Mouse (Mus musculus) forebrain, embryonic 16.5 days (tissue): Measurements from ENCODE around the gene Ube4b. TPM values are rescaled to one million over a fixed set of nuclear protein-coding genes. Genes with fewer than 3 reads are reported as not detected.

Experiments
- ATAC-seq: fragments of 200-750 bp; cut with Nextera tagmentation; 2 replicates; pipeline ENCODE4 v1.8.0; 2017; ENCODE audit warnings: mild to moderate bottlenecking, moderate library complexity
- H3K27ac ChIP-seq: fragments of 300-500 bp; sonication (generic); 2 replicates; pipeline ENCODE4 v1.5.1; 2014; ENCODE audit warnings: low read length, control low read depth
- H3K27me3 ChIP-seq: fragments of 300-500 bp; sonication (generic); replicated peaks from 2 replicates; pipeline ENCODE4 v1.6.1; 2014; ENCODE audit warnings: low read length; ENCODE audit not compliant: control insufficient read depth, insufficient read depth
- H3K36me3 ChIP-seq: fragments of 300-500 bp; sonication (generic); 2 replicates; pipeline ENCODE4 v1.6.1; 2014; ENCODE audit not compliant: control insufficient read depth, insufficient read depth
- H3K4me1 ChIP-seq: fragments of 300-500 bp; sonication (generic); replicated peaks from 2 replicates; pipeline ENCODE4 v1.6.1; 2014; ENCODE audit warnings: low read length; ENCODE audit not compliant: control insufficient read depth, insufficient read depth
- H3K4me2 ChIP-seq: fragments of 300-500 bp; sonication (generic); 2 replicates; pipeline ENCODE4 v1.6.1; 2014; ENCODE audit warnings: mild to moderate bottlenecking, low read length, control low read depth
- H3K4me3 ChIP-seq: fragments of 300-500 bp; sonication (generic); replicated peaks from 2 replicates; pipeline ENCODE4 v1.5.1; 2014; ENCODE audit warnings: mild to moderate bottlenecking, low read length, control low read depth
- H3K9ac ChIP-seq: fragments of 300-500 bp; sonication (generic); replicated peaks from 2 replicates; pipeline ENCODE4 v1.6.1; 2014; ENCODE audit warnings: low read depth, low read length, control low read depth
- H3K9me3 ChIP-seq: fragments of 300-500 bp; sonication (generic); 2 replicates; pipeline ENCODE4 v1.6.1; 2016; ENCODE audit warnings: low read length; ENCODE audit not compliant: control insufficient read depth
- WGBS: fragments of 180-500 bp; shearing (Covaris S2); extraction: QIAGEN DNeasy Blood & Tissue Kit; methylation state at CpG from one replicate; pipeline ENCODE4 v1.1.7; 2014; 5-methylcytosine and 5-hydroxymethylcytosine counted together
- polyA plus RNA-seq: library from polyadenylated mRNA; unstranded; fragments of >200 nt; fragmentation: Nextera tagmentation; extraction: Ambion mirVana; gene quantifications from 2 replicates; pipeline ENCODE4 v1.2.1, GENCODE M21; 2015

The Ube4b gene
- polyA plus RNA-seq, 1 experiment from 2014 or later, result 59.8 TPM

DNA sequence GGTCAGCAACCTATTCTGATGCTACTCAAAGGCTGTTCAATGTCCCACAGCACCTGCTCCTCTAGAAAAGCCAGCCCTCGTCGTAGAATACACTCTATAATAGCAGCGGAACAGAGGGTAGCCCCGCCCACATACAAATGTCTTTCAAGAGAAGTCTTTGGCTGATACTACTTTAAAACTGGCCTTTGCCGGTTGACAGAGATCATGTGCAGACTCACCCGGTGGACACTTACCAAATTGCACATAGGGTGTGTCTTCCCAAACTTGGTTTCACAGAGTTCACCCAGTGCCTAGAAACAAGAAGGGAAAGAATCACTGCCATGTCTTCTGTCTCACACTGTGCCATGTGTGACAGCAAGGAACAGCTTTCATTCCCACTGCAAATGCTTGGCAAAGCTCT is 65.5 kb downstream of the Ube4b start:
- peaks cover 43% of the 10 kb centered on the region for H3K36me3 ChIP-seq
- WGBS, result 70% methylated on average over 6 of the region's 6 CpGs

GRCm38 (mm10) chr4:149360647-149361046 is 65.9 kb downstream of the Ube4b start:
- WGBS, result 90% methylated on average over 5 of the region's 5 CpGs
- no peak overlapping the region for H3K9ac ChIP-seq
- H3K4me3 ChIP-seq, result no peak overlapping the region
- H3K9me3 ChIP-seq, result no peaks in the 10 kb centered on the region
- ATAC-seq, result no peak
- H3K36me3 ChIP-seq, result peaks cover 45% of the 10 kb centered on the region
- H3K27ac ChIP-seq, result no peak overlapping the region
- H3K27me3 ChIP-seq, result no peaks in the 10 kb centered on the region
- H3K4me1 ChIP-seq, result 0 out of 2 replicates have a peak, but pooled peaks cover 3% of the 10 kb centered on the region
- H3K4me2 ChIP-seq, result no peak overlapping the region

More for the DNA sequence above, 65.5 kb downstream of the Ube4b start:
- H3K9me3 ChIP-seq, result no peaks in the 10 kb centered on the region
- H3K27ac ChIP-seq, result no peak overlapping the region
- ATAC-seq, result no peak
- H3K4me2 ChIP-seq, result no peak overlapping the region
- 0 out of 2 replicates have a peak, but pooled peaks cover 5% of the 10 kb centered on the region for H3K4me1 ChIP-seq
- no peak overlapping the region for H3K4me3 ChIP-seq
- H3K27me3 ChIP-seq, result no peaks in the 10 kb centered on the region
- no peak overlapping the region for H3K9ac ChIP-seq

DNA sequence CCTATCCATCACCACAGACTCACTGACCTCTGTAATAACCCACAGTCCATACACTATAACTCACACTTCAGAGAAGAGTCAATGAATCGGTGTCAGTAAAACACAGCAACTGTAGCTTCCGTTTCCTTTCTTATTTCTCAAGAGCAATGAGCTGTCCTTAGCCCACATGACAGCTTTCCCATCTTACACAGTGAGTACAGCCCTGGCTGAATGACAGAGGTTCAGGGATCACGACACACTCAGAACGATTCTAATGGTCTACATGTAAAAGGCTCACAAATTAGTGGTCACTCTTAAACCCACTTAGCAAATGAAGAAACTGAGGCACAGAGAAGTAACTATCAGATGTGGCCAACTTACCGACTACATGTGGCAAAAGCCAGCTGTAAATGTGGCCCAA is 68.6 kb downstream of the Ube4b start:
- Histone ChIP-seq H3K27ac (no peak overlapping the region), H3K4me1 (no peaks in the 10 kb centered on the region), H3K27me3 (no peaks in the 10 kb centered on the region), H3K36me3 (peaks cover 48% of the 10 kb centered on the region), H3K9ac (no peak overlapping the region), H3K4me2 (no peak overlapping the region), H3K4me3 (no peak overlapping the region), H3K9me3 (no peaks in the 10 kb centered on the region)
- ATAC-seq, result no peak
- WGBS, result 93% methylated on average over 5 of the region's 5 CpGs

GRCm38 (mm10) chr4:149354671-149355070 is 71.9 kb downstream of the Ube4b start:
- no peaks in the 10 kb centered on the region for H3K27me3 ChIP-seq
- ATAC-seq, result no peak
- no peaks in the 10 kb centered on the region for H3K4me1 ChIP-seq
- no peak overlapping the region for H3K4me2 ChIP-seq
- WGBS, result 96% methylated on average over 8 of the region's 8 CpGs
- H3K27ac ChIP-seq, result no peak overlapping the region
- no peaks in the 10 kb centered on the region for H3K9me3 ChIP-seq
- H3K4me3 ChIP-seq, result no peak overlapping the region
- no peak overlapping the region for H3K9ac ChIP-seq
- H3K36me3 ChIP-seq, result peaks cover 59% of the 10 kb centered on the region

DNA sequence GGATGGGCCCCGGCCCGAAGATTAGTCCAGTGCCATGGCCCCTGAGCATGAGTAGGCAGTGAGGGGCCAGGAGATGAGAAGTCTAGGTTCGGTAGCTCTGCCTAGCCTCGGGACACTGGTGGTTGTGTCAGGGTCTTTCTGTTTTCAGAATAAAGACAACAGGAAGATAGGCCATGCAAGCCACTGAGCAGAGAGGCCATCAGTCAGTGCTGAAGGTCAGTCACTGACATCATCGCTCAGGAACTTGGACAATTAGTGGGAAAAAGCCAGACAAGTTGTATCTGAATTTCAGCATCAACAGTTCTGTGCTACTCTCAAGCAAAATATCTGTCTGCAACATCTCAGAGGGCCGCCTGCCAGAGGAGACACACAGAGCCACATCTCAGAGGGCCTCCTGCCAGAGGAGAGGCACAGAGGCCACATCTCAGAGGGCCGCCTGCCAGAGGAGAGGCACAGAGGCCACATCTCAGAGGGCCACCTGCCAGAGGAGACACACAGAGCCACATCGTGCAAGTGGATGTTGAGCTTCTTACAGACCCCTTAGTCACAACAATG is 74.9 kb downstream of the Ube4b start:
- Histone ChIP-seq H3K4me1 (no peaks in the 10 kb centered on the region), H3K27ac (no peak overlapping the region), H3K4me2 (no peak overlapping the region), H3K9ac (no peak overlapping the region), H3K9me3 (no peaks in the 10 kb centered on the region), H3K4me3 (no peak overlapping the region), H3K27me3 (no peaks in the 10 kb centered on the region), H3K36me3 (peaks cover 50% of the 10 kb centered on the region)
- ATAC-seq, result no peak
- WGBS, result 88% methylated on average over 8 of the region's 8 CpGs

DNA sequence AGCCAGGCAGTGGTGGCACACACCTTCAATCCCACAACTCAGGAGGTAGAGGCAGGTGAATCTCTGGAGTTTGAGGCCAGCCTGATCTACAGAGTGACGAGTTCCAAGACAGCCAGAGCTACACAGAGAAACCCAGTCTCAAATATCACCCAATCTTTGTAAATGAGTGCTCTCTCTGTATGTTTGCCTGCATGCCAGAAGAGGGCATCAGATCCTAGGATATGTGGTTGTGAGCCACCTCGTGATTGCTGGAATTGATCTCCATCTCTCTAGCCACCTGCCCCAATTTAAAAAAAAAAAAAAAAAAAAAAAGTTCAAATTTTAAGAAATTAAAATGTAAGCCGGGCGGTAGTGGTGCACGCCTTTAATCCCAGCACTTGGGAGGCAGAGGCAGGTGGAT is 77.6 kb downstream of the Ube4b start:
- Histone ChIP-seq H3K4me1 (no peaks in the 10 kb centered on the region), H3K9me3 (no peaks in the 10 kb centered on the region), H3K4me3 (no peak overlapping the region), H3K27me3 (no peaks in the 10 kb centered on the region), H3K4me2 (no peak overlapping the region), H3K27ac (no peak overlapping the region), H3K9ac (no peak overlapping the region), H3K36me3 (peaks cover 50% of the 10 kb centered on the region)
- ATAC-seq, result no peak
- WGBS, result 80% methylated on average over 5 of the region's 5 CpGs

DNA sequence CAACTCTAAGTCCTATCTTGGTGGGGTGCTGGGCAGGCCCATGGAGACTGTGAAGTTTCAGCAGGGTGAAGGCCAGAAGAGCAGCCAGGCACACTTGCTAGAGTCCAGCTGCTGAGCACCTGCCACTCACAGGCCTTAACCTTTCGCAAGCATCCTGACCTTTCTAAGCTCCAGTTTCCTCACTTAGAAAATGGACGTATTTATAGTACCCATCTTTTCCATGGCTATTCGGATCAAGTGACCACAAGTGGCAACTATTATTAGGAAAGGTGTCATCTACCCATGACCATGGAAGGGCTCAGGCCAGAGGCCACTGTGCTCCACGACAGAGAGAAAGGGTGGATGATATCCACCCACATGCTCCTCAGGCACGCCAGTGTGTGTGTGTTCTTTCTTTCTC is 80.7 kb downstream of the Ube4b start:
- Histone ChIP-seq H3K36me3 (peaks cover 44% of the 10 kb centered on the region), H3K27ac (no peak overlapping the region), H3K9me3 (no peaks in the 10 kb centered on the region), H3K4me1 (no peaks in the 10 kb centered on the region), H3K4me3 (no peak overlapping the region), H3K4me2 (no peak overlapping the region), H3K9ac (no peak overlapping the region), H3K27me3 (no peaks in the 10 kb centered on the region)
- 82% methylated on average over 5 of the region's 5 CpGs for WGBS
- no peak for ATAC-seq

- Histone ChIP-seq H3K9ac (no peak overlapping the region), H3K9me3 (no peaks in the 10 kb centered on the region), H3K27me3 (no peaks in the 10 kb centered on the region), H3K4me1 (no peaks in the 10 kb centered on the region), H3K27ac (no peak overlapping the region), H3K36me3 (peaks cover 35% of the 10 kb centered on the region), H3K4me3 (no peak overlapping the region), H3K4me2 (no peak overlapping the region)
- no peak for ATAC-seq
- WGBS, result 83% methylated on average over 8 of the region's 8 CpGs
Measured at GRCm38 (mm10) chr4:149344311-149344710, 82.2 kb downstream of the Ube4b start.

- Histone ChIP-seq H3K27me3 (no peaks in the 10 kb centered on the region), H3K36me3 (peaks cover 19% of the 10 kb centered on the region), H3K9ac (no peak overlapping the region), H3K9me3 (no peaks in the 10 kb centered on the region), H3K27ac (no peak overlapping the region), H3K4me2 (no peak overlapping the region), H3K4me1 (no peaks in the 10 kb centered on the region), H3K4me3 (no peak overlapping the region)
- no peak for ATAC-seq
- 74% methylated on average over 2 of the region's 2 CpGs for WGBS
Measured at GRCm38 (mm10) chr4:149340680-149341079, 85.9 kb downstream of the Ube4b start.
